Mouse (Mus musculus) thymus, adult 2 months (tissue): ENCODE measurements around the gene Pias3. TPM values are rescaled to one million over a fixed set of nuclear protein-coding genes. Genes with fewer than 3 reads are reported as not detected.

Experiments
- DNase-seq: peaks from one replicate; pipeline ENCODE4 v3.0.0; 2021
- H3K27ac ChIP-seq: fragments of 200-500 bp; 2 replicates; pipeline ENCODE4 v1.5.1; 2012; ENCODE audit warnings: low read length, control low read depth; ENCODE audit not compliant: control insufficient read depth, insufficient read depth
- H3K27me3 ChIP-seq: fragments of 200-500 bp; 2 replicates; pipeline ENCODE4 v1.6.1; 2012; ENCODE audit warnings: mild to moderate bottlenecking, low read length, moderate library complexity, mixed read lengths; ENCODE audit not compliant: control insufficient read depth, insufficient read depth
- H3K36me3 ChIP-seq: fragments of 200-500 bp; 2 replicates; pipeline ENCODE4 v1.6.1; 2012; ENCODE audit warnings: mild to moderate bottlenecking, low read length, moderate library complexity; ENCODE audit not compliant: control insufficient read depth, insufficient read depth
- H3K4me1 ChIP-seq: fragments of 200-500 bp; replicated peaks from 2 replicates; pipeline ENCODE4 v1.6.1; 2012; ENCODE audit warnings: low read length; ENCODE audit not compliant: control insufficient read depth, insufficient read depth
- H3K4me3 ChIP-seq: fragments of 200-500 bp; 2 replicates; pipeline ENCODE4 v1.5.1; 2012; ENCODE audit warnings: mild to moderate bottlenecking, low read length, control low read depth, moderate library complexity; ENCODE audit not compliant: control insufficient read depth, insufficient read depth
- CTCF ChIP-seq: fragments of 200-500 bp; IDR thresholded peaks from 2 replicates; pipeline ENCODE4 v1.5.1; 2012; ENCODE audit warnings: mild to moderate bottlenecking, control low read depth, low read length, moderate library complexity, borderline replicate concordance; ENCODE audit not compliant: control insufficient read depth, poor library complexity, insufficient read depth; ENCODE audit errors: extremely low read depth
- POLR2A ChIP-seq: fragments of 200-500 bp; IDR thresholded peaks from 2 replicates; pipeline ENCODE4 v1.6.1; 2012; ENCODE audit warnings: mild to moderate bottlenecking, low read length, control low read depth, moderate library complexity; ENCODE audit not compliant: control insufficient read depth, poor library complexity, insufficient read depth; ENCODE audit errors: extremely low read depth
- WGBS: fragments of 180-500 bp; shearing (Covaris S2); methylation state at CpG from one replicate; pipeline ENCODE4 v1.1.7; 2018; 5-methylcytosine and 5-hydroxymethylcytosine counted together
- polyA plus RNA-seq: library from polyadenylated mRNA; depleted of rRNA; stranded (reverse); fragments of >200 nt; gene quantifications from 2 replicates; pipeline ENCODE4 v1.2.3, GENCODE M21; 2012

Pias3 gene
- polyA plus RNA-seq, 1 experiment: 32.7 TPM

DNA sequence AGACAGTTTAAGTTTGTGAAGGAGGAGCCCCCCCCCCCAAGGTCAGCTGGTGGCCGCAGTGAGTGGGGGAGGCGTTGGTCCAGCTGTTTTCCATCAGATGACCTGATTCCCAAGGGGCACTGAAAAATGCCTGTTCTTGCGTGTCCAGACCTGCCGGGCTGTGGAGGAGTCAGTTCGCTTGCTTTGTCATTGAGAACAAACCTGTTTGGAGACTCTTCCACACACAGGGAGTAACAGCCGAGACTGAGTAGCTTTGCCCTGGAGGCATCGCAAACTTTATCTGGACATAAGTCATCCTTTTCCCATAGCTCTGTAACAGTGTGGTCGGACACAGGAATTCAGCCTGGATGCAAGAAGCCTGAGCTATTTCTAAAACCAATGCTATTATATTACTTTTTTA is 21.7 kb upstream of the Pias3 start:
- TF ChIP-seq POLR2A: no peak
- no peak overlapping the region for H3K4me3 ChIP-seq
- peaks cover 11% of the 10 kb centered on the region for H3K4me1 ChIP-seq
- no peak overlapping the region for H3K27ac ChIP-seq
- DNase-seq: no peak
- WGBS: 93% methylated on average over 8 of the region's 8 CpGs
- H3K27me3 ChIP-seq: no peaks in the 10 kb centered on the region
- no peaks in the 10 kb centered on the region for H3K36me3 ChIP-seq

DNA sequence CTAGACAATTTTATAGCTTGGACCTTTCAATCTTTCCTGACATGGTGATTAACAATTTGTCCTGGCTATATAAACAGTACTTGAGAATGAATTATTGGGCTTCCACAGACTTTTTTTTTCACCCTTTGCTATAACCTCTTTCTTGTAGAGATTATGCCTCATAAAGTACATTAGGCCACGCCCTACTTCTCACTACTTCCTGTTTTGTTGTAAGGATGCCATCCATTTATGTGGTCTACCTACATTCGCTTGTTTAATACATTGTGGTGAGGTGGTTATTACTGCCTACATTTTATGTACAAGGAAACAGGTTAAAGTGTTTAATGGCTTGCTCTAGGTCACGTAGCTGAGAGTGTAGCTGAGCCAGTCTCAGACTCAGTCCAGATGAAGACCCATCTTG is 21.0 kb upstream of the Pias3 start:
- WGBS: 14% methylated on average over 3 of the region's 3 CpGs
- Histone ChIP-seq H3K27me3 (no peaks in the 10 kb centered on the region), H3K4me1 (peaks cover 11% of the 10 kb centered on the region), H3K4me3 (no peak overlapping the region), H3K36me3 (no peaks in the 10 kb centered on the region), H3K27ac (no peak overlapping the region)
- TF ChIP-seq CTCF (no peak), POLR2A (no peak)
- no peak for DNase-seq

DNA sequence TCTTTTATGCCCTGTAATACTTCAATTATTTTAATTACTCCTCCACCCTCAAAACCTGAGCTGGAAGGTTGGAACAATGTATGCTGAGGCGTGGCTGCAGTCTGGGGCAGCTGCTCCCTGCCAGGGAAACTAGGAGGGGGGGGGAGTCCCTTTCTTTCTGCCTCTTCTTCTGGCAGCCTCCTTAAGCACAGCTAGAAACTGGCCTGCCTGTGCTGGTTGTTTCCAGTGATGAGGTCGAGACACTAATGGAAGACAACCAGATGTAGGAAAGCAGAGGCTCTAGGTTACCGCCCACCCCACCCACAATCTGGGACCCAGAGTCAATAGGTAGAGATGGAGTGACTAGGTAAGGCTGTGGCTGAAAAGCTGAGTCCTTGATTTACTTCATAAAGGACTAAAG is 20.5 kb upstream of the Pias3 start:
- no peaks in the 10 kb centered on the region for H3K36me3 ChIP-seq
- TF ChIP-seq POLR2A: no peak
- TF ChIP-seq CTCF: no peak
- no peaks in the 10 kb centered on the region for H3K27me3 ChIP-seq
- no peak overlapping the region for H3K4me3 ChIP-seq
- no peak for DNase-seq
- peaks cover 6% of the 10 kb centered on the region for H3K4me1 ChIP-seq
- WGBS: 93% methylated on average over 3 of the region's 3 CpGs
- no peak overlapping the region for H3K27ac ChIP-seq

DNA sequence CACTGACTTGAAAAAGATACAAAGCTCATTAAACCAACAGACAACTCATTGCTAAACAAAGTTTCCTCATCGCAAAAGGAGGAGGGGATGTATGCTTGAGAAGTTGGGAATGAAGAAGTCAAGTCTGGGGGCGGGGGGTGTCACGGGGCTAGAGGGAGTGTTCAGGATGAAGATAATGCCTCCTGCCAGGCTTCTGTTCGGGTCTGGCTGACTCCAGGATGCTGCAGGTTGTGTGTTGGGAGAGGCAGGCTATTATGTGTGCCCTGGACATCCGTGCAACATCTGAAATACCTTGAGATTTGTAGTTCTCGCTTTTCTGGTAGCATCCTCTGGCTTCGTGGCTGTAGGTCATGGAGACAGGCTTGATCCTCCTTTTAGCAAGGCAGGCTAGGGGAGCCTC is 17.7 kb upstream of the Pias3 start:
- no peak overlapping the region for H3K27ac ChIP-seq
- no peaks in the 10 kb centered on the region for H3K27me3 ChIP-seq
- H3K4me3 ChIP-seq: no peak overlapping the region
- 86% methylated on average over 7 of the region's 7 CpGs for WGBS
- no peak for DNase-seq
- peaks cover 4% of the 10 kb centered on the region for H3K4me1 ChIP-seq
- no peaks in the 10 kb centered on the region for H3K36me3 ChIP-seq
- TF ChIP-seq POLR2A (no peak), CTCF (no peak)

DNA sequence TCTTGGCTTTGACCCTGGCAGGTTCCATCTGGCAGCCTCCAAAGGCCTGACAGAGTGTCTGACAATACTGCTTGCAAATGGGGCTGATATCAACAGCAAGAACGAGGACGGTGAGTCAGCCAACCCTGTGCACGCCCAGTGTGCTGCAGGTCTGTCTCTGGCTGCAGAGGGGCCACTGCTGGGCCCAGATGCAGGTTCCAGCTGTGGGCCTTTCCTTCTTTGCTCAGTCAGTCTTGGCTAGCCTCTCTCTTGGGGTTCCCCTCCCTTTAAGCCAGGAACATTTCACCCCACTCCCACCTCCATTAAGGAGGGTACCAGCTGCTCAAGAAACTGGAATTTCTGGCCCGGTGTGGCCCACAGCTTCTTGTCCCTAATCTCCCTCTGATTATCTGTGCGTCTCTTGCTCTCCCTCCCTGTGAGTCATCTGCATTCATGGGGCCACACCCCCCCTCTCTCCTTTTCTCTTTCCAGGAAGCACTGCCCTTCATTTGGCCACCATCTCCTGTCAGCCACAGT is 17.0 kb upstream of the Pias3 start:
- Histone ChIP-seq H3K27ac (no peak overlapping the region), H3K4me3 (no peak overlapping the region), H3K4me1 (peaks cover 4% of the 10 kb centered on the region), H3K36me3 (no peaks in the 10 kb centered on the region), H3K27me3 (no peaks in the 10 kb centered on the region; the same call in 1 of the 2 replicates)
- no peak for DNase-seq
- WGBS: 79% methylated on average over 5 of the region's 5 CpGs
- TF ChIP-seq POLR2A (no peak), CTCF (no peak)

DNA sequence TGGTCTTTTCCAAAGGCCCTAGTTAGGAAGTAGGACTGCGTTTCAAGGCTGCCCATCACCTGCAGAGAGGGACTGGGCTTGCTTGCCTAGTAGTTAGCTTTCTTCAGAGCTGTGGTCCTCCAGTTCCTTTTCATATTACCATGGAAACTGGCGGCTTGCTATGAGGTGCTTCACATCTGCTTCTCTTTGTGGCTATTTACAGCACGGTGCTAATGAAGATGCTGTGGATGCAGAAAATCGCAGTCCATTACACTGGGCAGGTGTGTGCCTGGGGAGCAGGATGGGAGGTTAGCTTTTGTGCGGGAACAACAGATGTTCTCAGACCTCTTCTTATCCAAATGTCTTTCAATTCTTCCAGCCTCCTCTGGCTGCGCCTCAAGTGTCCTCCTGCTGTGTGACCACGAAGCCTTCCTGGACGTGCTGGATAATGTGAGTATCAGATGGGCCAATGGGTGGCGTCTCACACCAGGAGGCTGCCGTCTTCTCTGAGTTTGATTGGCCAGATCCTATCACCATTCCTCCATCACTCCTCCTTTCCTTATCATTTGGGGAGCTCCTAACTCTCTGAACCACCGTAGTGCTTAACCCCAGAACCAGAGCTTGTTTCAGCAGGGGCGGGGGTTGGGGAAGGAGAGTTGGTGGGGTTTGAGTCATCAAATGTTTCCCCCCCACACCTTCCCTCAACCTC is 15.8 kb upstream of the Pias3 start:
- H3K4me3 ChIP-seq: no peak overlapping the region
- 62% methylated on average over 12 of the region's 12 CpGs for WGBS
- TF ChIP-seq POLR2A (no peak), CTCF (no peak)
- no peaks in the 10 kb centered on the region for H3K36me3 ChIP-seq
- H3K4me1 ChIP-seq: peaks cover 4% of the 10 kb centered on the region
- H3K27me3 ChIP-seq: peaks cover 2% of the 10 kb centered on the region; the same call in 1 of the 2 replicates
- H3K27ac ChIP-seq: no peak overlapping the region
- DNase-seq: no peak

DNA sequence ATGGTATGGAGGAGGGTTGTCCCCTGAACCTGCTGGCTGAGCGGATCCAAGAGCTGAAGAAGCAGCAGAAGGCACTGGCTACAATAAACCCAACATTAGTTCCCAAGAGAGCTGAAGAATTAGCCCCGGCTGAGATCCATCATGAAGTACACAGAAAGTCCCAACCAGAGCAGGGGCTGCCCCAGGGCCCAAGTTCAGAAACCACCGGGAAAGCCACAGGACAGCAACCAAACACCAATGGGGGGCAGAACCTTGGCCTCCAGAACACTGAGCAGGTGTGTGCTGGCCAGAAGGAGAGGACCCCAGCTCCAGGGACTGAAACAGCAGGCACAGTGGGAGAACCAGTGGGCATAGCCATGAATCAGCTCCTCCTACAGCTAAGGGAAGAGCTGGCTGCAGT is 12.7 kb upstream of the Pias3 start:
- H3K27ac ChIP-seq: no peak overlapping the region
- no peak for DNase-seq
- no peaks in the 10 kb centered on the region for H3K36me3 ChIP-seq
- H3K4me3 ChIP-seq: no peak overlapping the region
- 92% methylated on average over 3 of the region's 3 CpGs for WGBS
- H3K27me3 ChIP-seq: peaks cover 4% of the 10 kb centered on the region; the same call in 1 of the 2 replicates
- no peaks in the 10 kb centered on the region for H3K4me1 ChIP-seq
- no peak for TF ChIP-seq CTCF
- TF ChIP-seq POLR2A: no peak
